Mouse (Mus musculus) kidney, postnatal 14 days (tissue): ENCODE results near the gene Uspl1.
"Not testable (repeated sequence)": the region's sequence is repeated elsewhere in the genome, so short reads cannot be mapped to it uniquely, and the experiment has no call there.

Source experiments
- DNase-seq: peaks from one replicate; pipeline ENCODE4 v3.0.0; 2022; ENCODE audit warnings: mixed read lengths

Gene Uspl1

DNA sequence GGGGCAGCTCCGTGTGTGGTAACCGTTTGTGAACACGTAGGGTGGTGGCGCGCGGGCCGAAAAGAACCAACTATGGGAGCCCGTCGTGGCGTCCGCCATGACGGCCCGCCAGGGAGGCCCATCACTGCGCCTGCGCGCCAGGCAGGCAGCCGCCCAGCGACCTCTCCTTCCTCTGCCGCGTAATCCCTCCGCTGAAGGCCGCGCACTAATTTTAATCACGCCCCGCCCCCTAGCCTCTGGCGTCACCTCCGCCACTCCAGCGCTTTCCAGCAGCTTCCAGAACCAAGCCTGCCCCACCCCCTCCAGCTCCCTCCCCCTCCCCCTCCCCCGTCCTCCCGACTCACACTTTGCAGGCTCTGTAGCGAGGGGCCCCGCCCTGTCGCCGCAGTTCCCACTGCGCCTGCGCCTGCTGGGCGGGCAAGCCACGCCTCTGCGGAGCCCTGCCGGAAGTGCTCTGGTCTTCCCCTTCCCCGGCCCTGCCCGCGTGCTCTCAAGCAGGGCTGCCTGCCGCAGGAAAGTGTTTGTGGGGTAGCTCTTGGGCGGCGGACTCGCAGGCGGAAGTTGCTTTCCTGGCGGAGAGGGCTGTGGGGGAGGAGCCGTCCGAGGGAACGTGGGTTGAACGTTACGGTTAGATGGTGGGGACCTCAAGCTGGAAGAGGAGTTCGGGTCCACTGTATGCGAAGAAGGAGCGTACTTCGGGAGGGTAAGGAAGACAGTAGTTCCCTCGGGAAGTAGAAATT, at the start of gene Uspl1, which contains the start of gene Hmgb1:
Gene Uspl1, plus strand, starts transcription at position 247 of the 740 bp plus-strand sequence.
Gene Hmgb1, minus strand, starts transcription at position 386 of the 740 bp plus-strand sequence.
- DNase-seq: peak; percentile 99

DNA sequence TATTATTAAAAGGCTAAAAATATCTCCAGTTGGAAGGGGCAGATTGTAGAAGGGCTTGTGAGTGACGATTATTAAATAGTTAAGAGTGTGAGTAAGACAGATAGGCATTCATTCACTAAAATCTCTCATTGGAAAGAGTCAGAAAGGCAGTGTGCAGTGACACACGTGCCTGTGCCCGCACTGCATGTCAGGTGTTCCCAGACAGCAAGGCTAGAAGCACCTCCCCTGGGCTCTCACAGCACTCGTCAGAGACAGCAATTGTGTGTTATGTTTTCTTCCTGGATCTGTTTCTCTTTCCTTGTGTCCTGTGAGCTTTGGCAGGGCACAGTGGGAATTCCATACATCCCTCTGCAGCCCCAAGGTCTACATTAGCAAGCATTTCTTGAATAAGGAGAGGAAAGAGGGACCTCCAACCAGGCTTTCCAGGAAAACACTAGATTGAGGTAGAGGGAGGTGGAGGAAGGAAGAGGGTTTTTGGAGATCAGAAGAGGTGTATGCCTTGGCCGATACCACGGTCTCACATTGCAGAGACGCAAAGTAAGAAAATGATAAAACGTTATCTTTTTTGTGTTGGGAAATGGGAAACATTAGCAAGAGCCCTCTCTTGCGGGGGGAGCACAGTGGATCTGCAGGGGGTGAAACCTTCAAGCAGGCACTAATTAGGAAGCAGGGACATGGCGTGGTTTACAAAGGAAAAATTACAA, 49.2 kb upstream of the Uspl1 start:
- DNase-seq: no peak

DNA sequence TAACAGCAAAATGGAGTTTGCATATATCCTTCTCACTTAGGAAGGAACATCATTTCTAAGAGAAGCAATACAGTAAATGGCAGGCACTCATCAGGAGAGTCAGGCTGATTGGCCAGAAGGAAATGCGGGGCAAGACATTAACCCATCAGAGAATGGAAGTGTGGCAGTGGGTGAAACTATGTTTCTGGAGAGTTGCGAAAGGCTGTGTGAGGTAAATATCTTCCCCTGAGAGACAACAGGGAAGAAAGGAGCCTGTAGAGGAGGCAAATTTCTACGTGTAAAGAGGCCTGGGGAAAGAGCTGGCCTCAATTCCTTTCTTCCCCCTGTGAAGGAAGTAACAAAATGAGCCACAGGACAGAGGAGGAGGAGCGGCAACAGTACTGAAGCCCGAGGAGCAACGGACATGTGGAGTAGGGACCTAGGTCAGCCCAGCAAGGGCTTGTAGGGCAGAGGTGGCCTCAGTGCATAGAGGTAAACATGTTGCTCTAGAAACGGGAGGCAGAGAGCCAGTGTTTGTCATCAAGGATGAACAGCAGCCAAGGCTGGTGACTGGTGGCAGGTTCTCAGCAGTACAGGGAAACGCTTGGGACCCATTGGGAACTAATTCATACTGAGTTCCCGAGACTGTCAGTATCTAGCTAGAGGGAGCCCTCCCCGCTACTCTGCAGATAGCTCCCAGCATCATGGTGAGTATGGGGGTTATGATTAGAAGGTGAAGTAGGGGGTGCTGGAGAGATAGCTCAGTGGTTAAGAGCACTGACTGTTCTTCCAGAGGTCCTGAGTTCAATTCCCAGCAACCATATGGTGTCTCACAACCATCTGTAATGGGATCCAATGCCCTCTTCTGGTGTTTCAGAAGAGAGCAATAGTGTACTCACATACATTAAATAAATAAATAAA, 48.4 kb upstream of the Uspl1 start:
- no peak for DNase-seq

DNA sequence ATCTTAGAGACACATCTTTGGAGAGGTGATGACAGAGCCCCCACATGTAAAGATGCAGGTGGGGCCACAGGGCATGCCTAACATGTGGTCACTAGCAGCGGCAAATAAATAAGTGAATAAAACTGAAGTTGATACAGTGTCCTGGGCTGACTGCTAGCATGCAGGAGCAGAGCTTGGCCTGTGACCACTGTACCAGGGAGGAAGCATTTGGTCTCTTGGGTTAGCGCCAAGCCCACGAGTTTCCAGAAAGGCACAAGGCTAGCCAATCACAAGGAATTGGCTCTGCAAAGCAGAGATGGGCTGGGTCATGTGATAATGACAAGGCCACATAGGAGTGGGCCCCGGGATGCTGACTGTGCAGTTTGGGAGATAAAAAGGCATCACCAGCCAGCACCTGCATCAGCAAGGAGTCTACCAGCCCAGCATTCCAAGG, 47.2 kb upstream of the Uspl1 start:
- peak; percentile 37 for DNase-seq

DNA sequence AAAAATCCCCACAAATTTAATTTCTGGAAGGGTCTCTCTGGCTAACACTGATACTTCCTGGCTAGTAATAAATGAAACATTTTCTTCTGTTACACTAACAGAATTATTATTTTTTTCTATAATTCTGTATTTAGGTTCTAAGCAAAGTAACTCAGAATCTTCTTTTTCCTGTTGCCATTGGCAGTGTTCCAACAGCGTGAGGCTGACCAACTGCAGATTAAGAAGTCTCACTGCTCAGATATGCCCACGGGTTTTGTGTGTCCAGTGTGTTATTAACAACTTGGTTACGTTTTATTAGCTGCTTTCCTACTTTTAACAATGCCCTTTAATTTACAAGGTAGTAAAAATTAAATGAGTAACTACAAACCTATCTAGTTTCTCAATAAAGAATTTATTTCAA, 46.7 kb upstream of the Uspl1 start:
- DNase-seq: no peak

DNA sequence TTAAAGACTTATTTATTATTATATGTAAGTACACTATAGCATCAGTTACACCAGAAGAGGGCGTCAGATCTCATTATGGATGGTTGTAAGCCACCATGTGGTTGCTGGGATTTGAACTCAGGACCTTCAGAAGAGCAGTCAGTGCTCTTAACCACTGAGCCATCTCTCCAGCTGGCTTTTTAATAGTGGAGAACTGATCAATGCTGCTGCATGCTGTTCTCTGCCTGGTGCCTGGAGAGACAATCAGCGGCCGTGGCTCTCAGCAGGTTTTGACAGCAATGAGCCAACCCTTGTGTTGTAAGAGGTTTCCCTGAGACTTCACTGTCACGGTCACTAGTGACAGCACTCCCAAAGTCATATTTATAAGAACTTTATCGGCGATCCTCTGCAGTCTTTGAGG, 46.1 kb upstream of the Uspl1 start:
- DNase-seq: not testable (repeated sequence)

DNA sequence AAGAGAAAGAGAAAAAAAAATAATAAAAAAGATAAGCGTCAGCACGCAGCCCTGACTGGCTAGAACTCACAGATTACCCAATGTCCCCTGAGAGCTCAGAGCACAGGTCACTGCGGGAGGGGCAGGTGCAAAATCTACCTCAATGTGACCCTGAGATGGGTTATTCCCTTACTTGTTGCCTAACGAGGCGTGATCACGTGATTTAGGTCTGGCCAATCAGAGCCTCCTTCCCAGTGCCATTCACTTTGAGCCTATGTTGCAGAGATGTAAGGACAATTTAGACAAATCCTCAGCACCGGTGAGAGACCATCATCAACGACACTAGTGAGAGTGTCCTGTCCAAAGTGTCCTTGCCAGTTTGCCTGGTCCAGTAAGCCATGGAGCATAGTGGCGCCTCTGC, 43.8 kb upstream of the Uspl1 start:
- DNase-seq: no peak

DNA sequence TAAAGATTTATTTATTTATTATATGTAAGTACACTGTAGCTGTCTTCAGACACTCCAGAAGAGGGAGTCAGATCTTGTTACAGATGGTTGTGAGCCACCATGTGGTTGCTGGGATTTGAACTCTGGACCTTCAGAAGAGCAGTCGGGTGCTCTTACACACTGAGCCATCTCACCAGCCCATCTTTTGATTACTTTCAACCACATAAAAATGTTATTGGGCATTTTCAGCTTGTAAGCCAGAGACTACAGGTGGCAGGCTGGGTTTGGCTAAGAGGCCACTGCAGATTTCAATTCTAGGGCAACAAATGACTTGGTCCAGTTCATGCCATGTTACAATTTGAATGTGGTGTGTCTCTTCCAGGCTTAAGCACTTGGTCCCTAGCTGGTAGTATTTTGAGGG, 43.0 kb upstream of the Uspl1 start:
- DNase-seq: not testable (repeated sequence)

DNA sequence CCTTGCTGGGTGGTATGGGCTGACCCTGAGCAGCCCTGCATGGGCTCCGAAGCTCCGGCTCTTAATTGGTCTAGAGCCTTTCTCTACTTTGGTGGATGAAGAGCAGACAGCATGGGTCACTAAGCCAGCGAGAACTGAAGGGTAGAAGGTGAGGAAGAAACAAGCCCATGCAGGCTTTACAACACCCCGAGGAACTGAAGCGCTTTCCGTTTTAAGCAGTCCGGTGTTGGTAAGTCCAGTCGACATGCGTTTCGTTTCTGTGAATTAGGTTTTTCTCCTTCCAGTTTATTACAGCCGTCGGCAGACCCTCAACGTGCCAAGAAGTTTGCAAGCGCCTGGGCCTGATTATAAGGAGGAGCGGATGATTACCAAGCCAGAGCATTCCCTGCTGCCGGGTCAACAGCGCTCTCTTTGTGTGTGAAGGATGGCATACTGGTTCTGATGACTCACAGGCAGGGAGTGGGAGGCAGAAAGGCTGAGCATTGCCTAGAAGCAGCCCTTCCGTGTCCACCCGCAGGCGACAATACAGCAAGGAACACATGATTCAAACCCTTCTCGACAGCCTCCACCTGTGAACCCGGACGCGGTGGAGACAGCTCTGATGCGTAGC, 40.3 kb upstream of the Uspl1 start:
- DNase-seq: no peak

DNA sequence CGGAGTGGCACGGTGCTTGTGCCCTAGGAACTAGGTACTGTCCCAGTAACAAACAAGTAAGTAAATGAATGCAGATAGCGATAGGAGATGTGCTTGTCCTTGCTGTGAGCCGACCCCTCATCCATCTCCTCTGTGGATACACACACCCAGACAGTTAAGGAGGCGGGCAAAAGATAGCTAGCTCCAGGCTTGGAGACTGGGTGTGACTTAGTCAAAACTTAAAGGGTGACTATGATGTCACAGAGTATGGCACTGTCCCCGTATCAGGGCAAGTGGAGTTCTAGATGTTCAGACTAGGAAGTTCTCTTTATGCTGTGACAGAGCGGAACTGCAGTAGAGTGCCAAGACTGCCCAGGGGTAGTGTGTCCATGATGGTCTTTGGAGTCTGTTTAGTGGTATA, 37.5 kb upstream of the Uspl1 start:
- no peak for DNase-seq

DNA sequence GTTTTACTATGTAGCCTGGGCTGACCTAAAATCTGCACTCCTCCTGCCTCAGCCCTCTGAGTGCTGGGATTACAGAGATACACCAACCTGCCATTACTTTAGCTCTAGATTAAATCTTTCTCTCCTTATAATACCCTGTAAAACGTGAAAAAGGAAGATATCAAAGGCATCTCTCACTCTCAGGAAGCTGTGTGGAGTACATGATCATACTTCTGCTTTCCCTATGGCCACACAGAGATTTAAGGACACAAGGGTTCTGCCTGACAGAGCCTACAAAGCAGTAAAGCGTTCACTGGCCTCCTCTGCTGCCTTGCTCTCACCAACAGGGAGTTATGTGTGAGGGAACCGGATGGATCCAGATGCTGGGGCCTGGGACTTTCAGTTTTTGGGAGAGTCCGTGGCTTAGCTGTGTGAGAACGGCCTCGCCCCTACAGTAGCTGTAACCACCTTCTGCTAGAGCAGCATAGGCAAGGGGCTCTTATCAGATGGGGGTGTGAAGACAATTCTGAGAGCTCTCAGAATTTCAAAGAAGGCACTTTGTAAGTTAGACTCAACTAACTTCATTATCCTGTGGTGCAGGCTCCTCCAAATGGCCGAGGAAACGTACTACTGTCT, 36.7 kb upstream of the Uspl1 start:
- no peak for DNase-seq

DNA sequence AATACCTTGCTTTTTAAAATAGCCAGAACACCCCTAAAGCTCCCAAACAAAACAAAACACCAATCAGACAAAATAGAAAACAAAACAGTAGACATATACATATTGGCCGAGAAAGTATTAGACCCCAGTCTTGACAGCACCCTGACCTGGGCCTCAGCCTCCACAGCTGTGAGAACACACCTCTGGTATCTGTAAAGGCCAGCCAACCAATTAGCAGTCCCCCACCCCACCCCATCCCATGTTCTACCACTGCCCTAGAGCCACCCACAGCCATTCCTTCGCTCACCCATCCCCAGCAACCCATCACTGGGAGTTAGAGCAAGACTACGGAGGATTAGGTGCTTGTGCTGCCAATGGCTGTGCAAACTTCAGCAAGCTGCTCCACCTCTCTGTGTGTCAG, 33.3 kb upstream of the Uspl1 start:
- DNase-seq: no peak

DNA sequence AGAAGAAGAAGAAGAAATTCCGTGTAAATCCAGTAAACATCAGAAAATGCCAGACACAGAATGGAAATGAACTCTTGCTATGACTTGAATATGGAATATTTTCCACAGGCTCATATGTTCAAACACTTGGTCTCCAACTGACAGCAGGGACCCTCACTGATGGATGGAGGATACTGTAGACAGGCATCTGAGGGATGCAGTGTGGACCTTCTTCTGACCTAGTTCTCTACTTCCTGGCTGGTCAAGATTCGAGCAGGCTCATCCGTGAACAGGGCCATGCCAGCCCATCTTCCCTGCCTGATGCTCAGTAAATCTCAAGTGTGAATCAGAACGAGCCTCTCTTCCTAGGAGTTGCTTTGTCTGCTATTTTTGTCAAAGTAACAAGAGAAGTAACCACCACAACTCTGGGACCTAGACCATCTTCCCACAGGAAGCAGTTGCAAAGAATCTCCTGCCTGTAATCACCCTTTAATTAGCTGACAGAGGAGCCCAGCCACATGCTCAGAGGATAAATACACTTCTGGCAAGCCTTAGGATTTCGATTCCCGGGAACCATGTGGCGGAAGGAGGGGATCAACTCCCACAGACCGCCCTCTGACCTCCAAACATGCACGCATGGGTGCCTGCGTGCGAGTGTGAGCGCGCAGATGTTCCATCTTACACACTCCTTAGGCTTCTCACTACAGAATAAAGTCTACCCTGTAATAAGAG, 31.9 kb upstream of the Uspl1 start:
- peak; percentile 46 for DNase-seq

DNA sequence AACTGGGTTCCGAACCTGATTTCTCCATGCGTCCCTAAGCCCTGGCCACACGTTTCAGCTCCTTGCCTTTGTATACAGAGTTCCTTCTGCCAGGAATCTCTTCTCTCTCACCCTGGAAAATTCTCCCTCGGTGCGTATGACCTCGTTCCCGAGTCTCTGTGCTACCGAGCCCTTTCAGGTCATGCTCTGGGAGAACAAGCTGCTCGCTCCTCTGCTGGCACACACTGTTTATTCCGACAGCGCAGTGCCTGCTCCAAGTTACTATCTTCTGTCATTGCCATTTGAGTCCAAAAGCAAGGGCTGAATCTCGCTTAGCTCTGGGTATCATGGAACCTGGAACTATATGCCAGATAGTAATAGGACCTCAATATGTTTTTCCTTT, 31.4 kb upstream of the Uspl1 start:
- no peak for DNase-seq

DNA sequence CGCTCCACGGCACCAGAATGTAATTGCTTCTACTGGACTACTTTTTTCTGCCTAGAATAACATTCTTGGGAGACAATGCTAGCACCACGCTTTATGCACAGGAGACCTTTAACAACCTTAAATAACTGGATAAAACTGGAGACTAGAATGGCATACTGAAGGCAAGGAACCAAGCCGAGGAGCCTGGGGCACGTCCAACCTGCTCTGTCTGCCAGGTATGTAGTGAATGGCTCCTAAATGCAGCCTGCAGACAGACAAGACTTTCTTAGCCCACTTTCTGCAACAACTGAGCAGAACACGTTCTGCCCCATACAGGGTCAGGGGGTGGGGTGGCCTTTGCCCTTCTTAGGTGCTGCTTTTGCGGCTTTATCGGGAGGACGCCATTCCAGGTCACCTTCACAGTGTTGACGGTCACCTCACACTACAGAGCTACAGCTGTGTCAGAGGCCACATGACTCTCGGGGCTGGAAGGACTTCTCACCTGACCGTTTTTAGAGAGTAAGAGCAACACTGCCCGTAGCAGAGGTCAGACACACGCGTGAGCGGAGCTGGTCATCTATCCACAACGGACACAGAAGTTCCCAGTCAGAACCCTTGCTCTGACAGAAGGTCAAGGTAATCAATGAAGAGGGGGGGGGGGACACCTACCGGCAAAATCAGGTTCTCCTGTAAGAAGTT, 27.1 kb upstream of the Uspl1 start:
- DNase-seq: peak; percentile 23

DNA sequence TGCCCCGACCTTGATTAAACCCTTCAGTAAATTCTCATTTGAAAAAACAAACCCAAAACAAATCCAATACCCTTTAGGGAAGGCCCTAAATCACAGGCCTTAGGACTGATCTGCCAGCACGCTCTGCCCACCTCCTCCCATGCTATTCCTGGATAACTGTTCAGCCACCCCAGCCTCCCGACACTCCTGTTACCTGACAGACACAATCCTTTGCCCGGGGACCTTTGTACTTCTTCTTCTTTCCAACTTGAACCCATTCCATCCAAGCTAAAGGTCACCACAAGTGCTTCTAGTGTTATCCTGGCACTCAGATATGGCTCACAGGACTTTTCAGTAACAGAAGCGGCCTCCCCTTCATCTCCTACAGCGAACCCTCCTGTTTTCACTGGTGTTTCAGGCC, 25.1 kb upstream of the Uspl1 start:
- DNase-seq: no peak

DNA sequence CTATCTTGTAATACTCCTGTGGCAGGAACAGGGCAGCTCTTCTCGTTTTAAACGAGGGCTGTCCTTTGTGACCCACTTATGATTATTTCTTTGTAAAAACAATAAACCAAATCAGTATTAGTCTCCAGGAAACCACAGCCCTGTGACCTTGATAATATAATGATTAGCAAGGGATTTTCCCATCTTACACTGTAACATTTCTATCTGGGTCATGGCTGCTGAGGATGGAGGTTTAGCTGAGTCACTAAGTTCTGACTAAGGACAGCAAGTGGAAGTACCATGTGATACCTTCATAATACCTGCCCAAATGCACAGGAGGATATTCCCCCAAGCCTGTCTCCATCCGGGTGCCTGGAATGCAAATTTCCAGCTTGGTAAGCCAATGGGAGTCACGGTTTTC, 23.7 kb upstream of the Uspl1 start:
- DNase-seq: no peak

DNA sequence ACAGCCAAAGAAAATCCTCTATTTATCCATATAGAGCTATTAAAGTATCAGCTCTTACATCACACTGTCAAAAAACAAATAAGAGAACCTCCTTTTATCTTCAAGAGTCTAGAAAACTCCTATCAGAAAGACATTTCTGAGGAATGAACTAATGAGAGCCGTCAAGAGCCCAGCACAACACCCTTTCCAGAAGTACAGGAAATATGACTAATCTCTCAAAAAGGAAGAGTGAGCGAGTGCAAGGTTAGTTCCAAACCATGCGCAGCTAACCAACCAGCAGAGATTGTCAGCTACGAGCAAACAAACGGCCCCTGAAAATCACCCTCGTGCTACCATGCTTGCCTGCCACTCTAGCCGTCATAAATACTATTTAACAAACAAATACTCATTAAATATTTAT, 21.3 kb upstream of the Uspl1 start:
- DNase-seq: no peak

DNA sequence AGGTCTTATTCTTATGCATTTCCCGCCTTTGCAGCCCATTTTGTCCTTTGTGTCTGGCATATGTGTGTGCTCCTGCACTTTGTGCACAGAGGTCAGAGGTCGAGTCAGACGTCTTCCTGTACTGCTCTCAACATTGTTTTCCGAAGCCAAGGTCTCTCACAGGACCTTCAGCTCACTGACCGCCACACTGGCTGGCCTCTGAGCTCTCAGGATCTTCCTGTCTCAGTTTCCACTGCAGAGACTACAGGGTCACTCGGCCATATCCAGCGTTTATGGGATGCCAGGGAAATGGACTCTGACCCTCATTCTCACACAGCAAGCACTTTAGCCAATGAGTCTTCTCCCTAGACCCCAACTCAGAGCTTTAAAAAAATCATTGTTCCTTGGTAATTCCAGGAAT, 19.3 kb upstream of the Uspl1 start:
- DNase-seq: peak; percentile 32

DNA sequence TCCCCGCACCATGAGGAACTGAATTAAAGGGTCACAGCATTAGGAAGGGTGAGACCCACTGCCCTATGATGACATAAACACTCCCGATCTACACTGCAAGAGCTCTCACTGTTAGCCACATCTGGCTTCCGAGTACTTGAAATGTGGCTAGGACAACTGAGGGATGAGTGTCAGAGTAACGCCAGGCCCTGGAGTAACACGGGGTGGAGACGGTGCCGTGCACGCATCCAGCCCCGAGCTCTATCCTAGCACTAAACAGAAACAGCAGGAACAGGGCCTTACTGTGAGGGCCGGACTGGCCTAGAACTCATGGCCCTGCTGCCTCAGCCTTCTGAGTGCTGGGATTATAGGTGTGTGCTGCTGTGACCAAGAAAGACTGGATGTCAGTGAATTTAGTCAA, 18.1 kb upstream of the Uspl1 start:
- no peak for DNase-seq

DNA sequence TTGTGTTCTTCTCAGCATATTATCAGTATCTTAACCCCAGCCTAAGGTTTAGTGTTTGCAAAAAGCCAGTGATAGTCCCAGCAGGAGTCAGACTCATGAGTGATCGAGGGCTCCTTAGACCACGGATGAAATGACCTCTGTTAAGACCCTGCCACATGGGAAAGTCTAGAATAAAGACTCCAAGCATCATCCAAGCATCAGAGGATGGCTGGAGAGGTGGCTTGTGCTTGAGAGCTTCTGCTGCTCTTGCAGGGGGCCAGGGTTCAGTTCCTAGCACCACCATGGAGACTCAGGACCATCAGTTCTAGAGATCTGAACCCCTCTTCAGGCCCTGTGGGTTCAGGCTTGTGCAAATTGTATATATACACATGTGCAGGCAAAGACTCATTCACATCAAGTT, 16.1 kb upstream of the Uspl1 start:
- no peak for DNase-seq
